Mouse (Mus musculus): Measurements from ENCODE around the gene Osbpl8.

DNA sequence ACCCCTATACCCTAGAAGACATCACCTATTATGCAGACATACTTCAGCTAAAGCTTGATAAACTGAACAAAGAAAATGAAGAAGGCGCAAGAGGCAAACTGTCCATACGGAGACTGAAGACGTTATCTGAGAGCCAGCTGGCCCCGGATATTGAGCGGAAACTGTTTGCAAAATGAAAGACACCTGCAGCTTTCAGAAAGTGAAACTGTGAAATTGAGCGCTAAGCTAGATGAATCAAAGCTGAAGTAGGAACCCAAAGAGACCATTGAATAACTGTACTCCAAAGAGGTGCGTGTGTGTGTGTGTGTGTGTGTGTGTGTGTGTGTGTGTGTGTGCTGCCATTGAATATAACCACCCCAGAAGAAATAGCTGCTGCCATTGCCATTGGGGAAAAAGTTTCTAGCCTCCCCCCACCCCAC lies 7.3 kb upstream of the Osbpl8 start:
- TF ChIP-seq POLR2A (IDR thresholded peaks at IDR 0.05; ENCODE audit: insufficient read depth, low read length): no peak
- TF ChIP-seq EP300 (IDR thresholded peaks at IDR 0.05; ENCODE audit: insufficient read depth, low read depth, low read length): no peak
- TF ChIP-seq CTCF (IDR thresholded peaks at IDR 0.05; ENCODE audit: low read depth, low read length): no peak
